Mouse (Mus musculus) megakaryocyte progenitor cell, adult 5-6 weeks (primary cell): ENCODE results near the gene Efcc1. TPM values are rescaled to one million over a fixed set of nuclear protein-coding genes. Genes with fewer than 3 reads are reported as not detected.
"Not testable (repeated sequence)": the region's sequence is repeated elsewhere in the genome, so short reads cannot be mapped to it uniquely, and the experiment has no call there.

Experiments used
- ATAC-seq: replicated peaks from 2 replicates; pipeline ENCODE4 v1.8.0; 2016; ENCODE audit warnings: mild to moderate bottlenecking, moderate TSS enrichment, inconsistent platforms; ENCODE audit not compliant: poor library complexity
- total RNA-seq, 2 experiments: library from RNA; stranded (forward) in 1 of 2; stranded (reverse) in 1 of 2; fragments of 157-497, 149-512 nt in 1 of 2; fragments of 200-1000 nt in 1 of 2; gene quantifications; 2 replicates each; pipeline versions ENCODE4 v1.2.3 to v1.2.4; 2015 to 2017

Efcc1 gene
- total RNA-seq, 2 experiments from 2014 or later = 1.0 to 2.1 TPM

- ATAC-seq = peak; percentile 35
Measured at GRCm38 (mm10) chr6:87742804-87743203, 12.1 kb downstream of the Efcc1 start.

DNA sequence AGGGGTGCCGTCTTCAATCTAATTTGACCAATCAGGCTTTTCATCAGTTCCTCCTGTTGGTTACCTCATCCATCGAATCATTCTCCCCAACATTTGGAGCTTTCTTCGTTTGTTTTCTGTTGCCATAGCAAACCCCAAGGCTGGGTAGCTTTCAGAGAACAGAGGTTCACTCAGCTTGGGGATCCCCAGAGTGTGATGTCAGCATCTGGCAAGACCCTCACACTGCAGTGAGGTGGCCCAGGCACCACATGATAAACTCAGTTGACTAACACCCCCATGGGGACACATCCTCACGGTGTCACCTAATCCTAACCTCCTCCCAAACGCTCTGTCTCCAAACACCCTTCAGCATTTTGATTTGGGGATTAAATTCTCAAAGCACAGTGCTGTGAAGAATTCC is 12.6 kb downstream of the Efcc1 start:
- no peak for ATAC-seq

DNA sequence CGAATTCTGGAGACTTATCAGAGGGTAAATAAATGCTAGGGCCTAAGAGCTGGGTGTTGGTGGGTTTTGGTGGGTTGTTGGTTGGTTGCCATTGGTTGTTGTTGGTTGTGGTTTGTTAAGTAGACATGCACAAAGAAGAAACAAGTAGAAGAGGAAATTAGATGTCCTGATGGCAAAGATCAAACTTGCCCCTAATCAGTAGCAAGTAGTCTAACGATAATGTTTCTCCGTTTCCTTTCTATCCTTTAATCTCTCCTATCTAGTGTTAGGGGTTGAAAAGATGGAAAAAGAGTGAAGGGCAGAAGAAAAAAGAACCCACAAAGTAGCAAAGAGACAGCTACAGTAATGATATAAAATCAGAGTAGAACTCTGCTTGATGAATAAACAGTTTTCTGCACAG is 14.0 kb downstream of the Efcc1 start:
- no peak for ATAC-seq

DNA sequence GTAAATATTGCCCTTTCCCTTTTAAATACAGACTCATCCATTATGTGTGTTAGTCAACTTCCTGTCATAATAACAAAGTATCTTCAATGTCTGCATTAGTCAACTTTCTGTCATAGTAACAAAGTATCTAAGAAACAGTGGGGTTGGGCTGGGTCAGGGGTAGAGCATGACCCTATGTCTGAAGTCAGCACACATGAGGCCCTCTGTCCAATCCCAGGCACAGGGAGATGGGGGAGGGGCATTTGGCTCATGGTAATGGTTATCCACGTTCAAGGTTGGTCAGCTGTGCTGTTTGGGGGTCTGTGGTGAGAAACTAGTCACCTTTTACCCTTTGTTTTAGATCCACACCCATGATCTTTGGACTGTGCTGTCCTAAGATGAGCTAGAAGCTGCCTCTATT is 14.6 kb downstream of the Efcc1 start:
- no peak for ATAC-seq

DNA sequence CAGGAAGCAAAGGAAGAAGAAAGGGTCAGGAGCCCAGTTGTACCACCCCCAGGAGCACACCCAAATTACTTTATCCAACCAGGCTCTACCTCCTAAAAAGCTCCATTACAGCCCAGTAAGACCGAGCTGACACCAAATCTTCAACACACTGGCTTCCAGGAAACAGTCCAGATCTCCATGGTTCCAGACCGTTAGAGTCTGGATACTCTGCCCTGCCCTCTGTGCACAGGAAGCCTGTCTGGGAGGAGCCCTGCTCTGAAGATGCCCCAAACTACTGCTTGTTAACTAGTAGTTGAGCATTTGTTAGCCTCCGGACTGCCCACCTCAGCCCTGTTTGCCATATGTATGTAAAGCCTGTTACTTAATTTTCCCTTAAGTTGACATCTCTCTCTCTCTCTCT is 15.4 kb downstream of the Efcc1 start:
- no peak for ATAC-seq

GRCm38 (mm10) chr6:87746849-87747248 is 16.2 kb downstream of the Efcc1 start:
- ATAC-seq = 0 out of 2 replicates have a peak, but pooled peaks have one; percentile 15

GRCm38 (mm10) chr6:87748078-87748477 is 17.4 kb downstream of the Efcc1 start:
- no peak; the same call in 1 of the 2 replicates for ATAC-seq

DNA sequence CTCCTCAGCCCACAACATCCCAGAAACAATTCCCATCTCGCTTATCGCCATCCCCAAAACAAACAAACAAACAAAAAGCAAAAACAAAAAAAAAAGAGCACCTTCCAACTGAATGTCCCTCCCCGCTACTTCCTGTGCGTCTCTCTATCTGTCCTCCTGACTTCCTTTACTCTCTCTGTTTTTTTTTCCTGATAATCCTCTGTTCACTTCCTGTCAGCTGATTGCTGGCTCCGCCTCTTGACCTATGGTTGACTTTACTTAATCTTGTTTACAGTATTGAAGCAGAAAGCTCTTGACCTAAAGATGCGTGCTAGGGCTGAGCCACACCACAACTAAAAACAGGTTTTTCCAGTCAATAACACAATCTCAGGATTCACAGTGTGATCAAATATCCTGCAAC is 17.9 kb downstream of the Efcc1 start:
- no peak for ATAC-seq

GRCm38 (mm10) chr6:87750184-87750910 is 19.7 kb downstream of the Efcc1 start:
- ATAC-seq = peak; percentile 47

- no peak for ATAC-seq
Measured at GRCm38 (mm10) chr6:87751574-87751973, 20.9 kb downstream of the Efcc1 start.

DNA sequence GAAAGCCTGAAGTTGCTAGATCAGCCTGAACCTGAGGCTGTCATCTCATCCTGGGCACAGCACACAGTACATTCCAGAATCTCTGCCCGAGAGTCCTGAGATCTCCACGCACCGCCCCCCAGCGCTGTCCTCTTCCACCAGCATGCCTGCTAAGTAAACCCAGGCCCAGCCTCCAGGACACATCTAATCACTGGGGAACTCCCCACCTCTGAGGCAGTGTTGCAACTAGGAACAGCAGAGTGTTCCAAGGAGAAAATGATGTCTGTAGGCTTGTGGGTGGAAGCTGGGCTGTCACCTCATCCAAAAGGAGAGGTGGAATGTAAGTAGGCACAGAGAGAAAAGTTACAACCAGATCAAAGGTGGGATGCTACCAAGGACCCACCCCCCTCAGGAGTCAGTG is 24.5 kb downstream of the Efcc1 start:
- ATAC-seq = no peak

DNA sequence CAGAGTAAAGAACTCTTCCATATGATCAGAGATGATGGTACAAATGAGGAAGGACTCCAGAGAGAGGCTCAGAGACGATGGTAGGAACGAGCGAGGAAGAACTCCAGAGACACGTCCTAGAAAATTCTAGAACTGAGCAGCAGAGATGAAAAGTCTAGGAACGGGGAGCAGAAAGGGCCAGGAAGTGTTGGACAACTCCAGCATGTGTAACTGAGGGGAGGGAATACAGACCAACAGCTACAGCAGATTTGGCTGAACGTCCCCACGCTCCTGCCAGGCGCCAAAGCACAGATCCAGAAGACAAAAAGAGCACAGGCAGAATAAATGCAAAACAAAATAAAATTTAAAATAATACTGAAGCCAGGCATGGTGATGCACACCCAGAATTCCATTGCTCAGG is 26.2 kb downstream of the Efcc1 start:
- no peak for ATAC-seq

DNA sequence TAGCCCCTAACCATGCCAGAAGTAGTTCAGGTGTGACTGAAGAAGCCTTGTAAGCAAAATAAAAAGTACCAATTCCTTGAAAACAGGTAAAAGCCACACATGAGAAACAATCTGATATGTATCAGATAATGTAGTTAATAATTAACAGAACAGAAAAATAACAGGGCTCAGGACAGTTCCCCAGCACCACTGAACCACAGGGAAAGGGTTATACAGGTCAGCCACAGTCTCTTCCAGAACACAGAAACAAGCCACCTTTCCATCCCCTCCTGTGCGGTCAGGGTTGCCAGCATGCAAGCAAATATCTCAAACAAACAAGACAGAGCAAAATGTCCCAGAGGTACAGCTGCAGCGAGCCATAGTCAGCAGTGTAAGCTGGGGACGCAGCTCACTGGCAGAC is 28.7 kb downstream of the Efcc1 start:
- ATAC-seq = no peak

- no peak for ATAC-seq
Measured at GRCm38 (mm10) chr6:87759850-87760249, 29.2 kb downstream of the Efcc1 start.

GRCm38 (mm10) chr6:87762161-87762560 is 31.5 kb downstream of the Efcc1 start:
- no peak for ATAC-seq

GRCm38 (mm10) chr6:87763376-87764280 is 33.0 kb downstream of the Efcc1 start:
- peak; percentile 97 for ATAC-seq

- ATAC-seq = not testable (repeated sequence)
Measured at GRCm38 (mm10) chr6:87764296-87764695, 33.6 kb downstream of the Efcc1 start.

DNA sequence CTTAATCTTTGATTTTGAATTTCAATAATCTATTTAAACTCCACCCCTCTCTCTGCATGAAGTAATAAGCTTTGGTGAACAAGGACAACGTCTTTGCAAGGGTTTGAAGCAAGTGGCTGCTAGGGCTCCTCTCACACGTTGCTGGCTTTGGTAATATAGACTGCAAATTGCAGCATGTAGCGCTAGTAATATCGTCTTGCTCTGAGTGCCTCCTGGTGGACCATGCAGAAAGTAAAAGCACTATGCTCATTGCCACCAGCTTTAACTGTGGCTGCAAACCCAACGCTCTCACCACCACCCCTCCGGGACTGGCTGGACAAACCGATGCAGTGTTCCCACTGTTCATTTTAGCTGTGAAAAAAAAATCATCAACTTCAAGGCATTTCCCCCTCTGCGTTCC is 40.0 kb downstream of the Efcc1 start:
- peak; percentile 96 for ATAC-seq

- ATAC-seq = no peak
Measured at GRCm38 (mm10) chr6:87774466-87774865, 43.8 kb downstream of the Efcc1 start.

DNA sequence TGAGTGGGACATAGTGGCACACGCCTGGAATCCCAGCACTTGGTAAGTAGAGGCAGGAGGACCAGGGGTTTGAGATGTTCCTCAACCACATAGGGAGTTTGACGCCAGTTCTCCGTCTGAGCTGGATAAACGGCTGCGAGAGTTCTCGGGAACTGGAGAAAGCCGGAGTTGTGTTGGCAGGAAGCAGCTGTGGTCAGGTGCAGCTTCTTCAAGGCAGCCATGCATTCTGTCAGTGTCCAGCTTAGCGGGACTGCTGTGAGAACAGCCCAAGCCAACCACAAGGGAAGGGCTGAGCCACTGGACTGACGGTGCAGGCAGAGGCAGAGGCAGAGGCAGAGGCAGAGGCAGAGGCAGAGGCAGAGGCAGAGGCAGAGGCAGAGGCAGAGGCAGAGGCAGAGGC is 44.2 kb downstream of the Efcc1 start:
- ATAC-seq = no peak

GRCm38 (mm10) chr6:87775588-87776245 is 45.0 kb downstream of the Efcc1 start:
- ATAC-seq = peak; percentile 91

DNA sequence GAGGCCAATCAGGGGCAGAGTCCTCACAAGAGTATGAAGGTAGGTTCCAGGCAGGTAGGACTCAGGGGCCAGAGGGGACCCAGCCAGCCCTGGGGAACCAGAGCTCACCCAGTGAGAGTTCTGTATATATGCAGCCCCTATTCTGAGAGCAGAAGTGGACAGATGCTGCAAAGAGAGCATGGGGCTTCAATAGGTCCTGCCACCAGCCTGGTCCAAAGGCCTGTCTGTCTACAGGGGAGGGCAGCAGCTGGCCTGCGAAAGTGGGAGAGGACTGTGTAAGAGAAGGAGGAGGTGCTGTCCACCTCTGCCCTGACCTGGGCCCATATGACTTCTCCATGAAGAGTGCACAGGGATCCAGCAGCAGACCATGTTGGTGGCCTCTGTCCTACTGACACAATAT is 46.0 kb downstream of the Efcc1 start:
- no peak for ATAC-seq
